Mouse (Mus musculus) gonadal fat pad, adult 2 months (tissue): ENCODE measurements around the gene Slc12a4. TPM values are rescaled to one million over a fixed set of nuclear protein-coding genes. Genes with fewer than 3 reads are reported as not detected.

ENCODE experiments used
- DNase-seq: peaks from one replicate; pipeline ENCODE4 v3.0.0-alpha.2; 2012; ENCODE audit warnings: low read depth
- polyA plus RNA-seq: library from polyadenylated mRNA; depleted of rRNA; stranded (reverse); fragments of >200 nt; gene quantifications from 2 replicates; pipeline ENCODE4 v1.2.3, GENCODE M21; 2012

The Slc12a4 gene
- polyA plus RNA-seq, 1 experiment: 56.3 TPM

DNA sequence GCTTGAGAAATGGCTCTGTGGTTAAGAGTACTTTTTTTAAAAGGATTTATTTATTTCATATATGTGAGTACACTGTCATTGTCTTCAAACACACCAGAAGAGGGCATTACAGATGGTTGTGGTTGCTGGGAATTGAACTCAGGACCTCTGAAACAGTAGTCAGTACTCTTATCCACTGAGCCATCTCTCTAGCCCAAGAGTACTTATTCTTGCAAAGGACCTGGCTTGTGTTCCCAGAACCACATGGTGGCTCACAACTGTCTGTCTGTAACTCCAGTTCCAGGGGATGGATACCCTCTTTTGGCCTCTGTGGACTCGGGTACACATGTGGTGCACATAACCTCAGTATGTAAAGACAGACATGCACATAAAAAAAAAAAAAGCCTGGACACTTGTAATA is 3.5 kb upstream of the Slc12a4 start:
- DNase-seq: no peak

DNA sequence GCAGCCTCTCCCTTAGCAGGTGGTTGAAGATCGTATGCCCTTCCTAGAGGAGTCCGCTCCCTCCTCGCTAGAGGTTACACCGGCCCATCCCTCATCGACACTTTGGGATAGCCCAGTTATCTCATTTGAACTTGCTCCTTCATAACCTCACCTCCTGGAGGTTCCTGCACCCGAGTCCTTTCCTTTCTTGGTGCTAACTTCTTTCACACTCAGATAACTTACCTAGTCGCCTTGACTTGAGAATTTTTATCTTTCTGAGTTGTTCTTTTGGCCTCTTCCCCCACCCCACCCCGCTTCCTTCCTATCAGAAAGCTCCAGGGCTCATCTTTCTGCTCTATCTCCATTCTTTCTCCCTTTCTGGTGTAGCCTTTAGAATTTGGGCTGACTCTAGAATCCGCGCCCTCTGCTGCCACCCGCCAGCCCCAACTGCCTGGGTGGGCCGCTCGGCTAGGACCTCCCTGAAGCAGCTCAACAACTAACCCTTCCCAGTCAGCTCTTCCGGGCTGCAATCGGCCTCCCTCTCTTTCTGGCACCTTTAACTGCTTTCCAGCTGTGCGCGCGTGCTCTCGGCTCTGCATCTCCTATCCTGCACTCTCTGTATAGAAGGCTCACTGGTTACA is 905 bp upstream of the Slc12a4 start:
- DNase-seq: no peak

DNA sequence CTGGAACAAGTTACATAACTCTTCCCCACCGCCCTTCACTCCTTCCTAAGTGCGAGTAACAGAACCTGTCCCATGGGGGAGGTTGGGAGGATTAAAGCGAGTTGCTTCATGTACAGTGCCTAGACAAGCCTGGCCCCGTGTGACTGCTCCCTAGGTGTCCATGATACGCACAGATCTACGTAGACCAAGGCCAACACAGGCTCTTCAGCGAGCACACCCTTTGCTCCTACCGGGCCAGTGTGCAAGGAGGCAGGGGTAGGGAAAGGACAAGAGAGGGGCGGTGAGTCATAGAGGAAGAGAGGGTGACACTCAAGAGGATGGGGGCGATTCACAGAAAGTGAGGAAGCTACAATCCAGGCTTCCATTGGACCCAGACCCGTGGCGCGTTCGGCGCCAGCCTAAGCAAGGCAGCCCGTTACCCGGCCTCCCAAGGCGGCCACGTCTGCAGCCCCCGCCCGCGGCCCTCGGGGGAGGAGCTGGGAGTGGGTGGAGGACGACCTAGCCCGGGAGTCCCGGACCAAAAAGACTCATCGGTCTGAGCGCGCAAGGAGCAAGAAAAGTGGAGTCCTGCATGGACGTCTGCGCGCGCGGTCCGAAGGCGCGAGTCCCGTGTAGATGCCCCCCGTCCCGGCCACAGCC is 512 bp downstream of the Slc12a4 start:
- DNase-seq: no peak

DNA sequence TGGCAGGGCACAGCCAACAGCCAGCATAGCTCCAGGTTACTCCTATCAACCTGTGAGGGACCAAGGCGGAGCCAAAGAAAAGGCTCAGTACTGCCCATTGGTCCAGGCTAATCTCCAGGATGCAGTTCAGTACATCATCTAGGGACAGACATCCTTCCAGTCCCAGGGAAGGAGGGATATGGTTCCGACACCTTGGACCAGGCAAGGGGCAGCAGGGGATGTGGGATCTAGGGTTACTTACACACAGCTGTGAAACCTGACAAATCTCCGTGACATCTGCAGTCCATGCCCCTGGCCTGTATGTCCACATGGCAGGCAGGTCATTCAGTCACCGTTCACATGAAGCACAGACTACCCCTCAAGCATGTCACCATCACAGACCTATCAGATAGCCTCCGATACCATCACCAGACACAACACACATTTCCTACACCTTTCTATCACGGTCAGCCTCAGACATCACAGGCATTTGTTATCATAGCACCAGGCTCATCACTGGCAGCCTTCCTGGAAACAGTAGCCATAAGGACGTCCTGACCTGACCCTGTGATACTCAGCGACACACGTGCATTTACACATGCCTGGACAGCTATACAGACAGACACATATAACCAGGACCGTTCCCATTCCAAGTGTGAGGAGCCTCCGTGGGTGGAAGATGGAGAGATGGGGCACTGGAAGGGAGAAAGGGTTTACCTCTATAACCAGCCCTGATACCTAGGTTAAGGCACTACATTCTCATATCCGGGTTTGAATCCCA is 1.2 kb downstream of the Slc12a4 start:
- no peak for DNase-seq

DNA sequence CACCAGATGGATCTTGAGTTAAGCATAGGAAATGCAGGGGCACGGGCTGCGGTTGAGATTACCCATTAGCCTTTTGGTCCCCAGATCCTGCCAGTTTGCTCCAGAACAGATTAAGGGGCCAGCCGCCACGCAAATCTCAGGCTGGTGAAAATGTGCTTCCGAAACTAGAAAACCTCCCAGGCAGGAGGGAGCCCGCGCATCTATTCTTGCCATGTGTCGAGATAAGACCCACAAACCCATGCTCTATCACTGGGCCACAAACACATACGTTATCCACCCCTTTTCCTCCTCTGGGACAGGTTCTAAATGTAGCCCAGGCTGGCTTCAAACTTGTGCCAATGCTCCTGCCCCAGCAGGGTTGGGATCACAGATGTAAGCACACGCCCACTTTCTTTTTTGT is 4.4 kb downstream of the Slc12a4 start:
- no peak for DNase-seq

DNA sequence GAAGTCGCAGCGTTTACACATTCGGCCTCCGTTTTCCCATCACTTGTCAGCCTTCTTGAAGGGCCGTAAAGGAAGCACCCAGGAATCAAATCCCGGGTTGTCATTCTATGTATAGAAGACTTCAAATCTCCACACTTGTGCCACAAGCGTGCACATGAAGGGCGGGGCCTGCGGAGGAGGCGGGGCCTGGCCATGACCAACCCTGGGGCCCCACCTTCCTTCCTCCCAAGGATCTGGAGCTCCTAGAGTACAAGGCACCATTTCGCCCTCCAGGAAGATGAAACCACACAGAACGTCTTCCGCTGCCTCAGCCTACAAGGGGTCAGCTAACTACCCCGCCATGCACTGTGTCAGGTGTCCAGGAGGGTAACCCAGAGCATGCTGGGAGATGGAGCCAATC is 4.8 kb downstream of the Slc12a4 start:
- no peak for DNase-seq

DNA sequence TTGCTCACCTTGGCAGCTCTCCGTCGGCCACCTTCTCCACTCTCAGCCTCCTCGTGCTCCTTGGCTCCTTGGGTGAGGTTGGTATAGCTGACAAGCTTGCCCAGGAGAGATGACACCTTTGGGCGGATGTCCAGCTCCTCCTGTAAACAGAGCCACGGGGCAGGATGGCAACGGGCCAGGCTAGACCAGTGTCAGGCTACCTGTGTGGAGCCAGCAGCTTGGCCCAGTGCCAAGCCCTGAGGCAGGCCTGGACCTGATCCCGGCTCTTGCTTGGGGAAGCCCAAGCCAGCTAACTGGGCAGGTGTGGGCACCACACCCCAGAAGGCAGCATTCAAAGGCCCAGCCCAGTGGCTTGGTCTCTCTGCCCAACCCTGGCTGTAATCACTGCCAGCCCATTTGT is 6.5 kb downstream of the Slc12a4 start:
- peak; percentile 79 for DNase-seq

DNA sequence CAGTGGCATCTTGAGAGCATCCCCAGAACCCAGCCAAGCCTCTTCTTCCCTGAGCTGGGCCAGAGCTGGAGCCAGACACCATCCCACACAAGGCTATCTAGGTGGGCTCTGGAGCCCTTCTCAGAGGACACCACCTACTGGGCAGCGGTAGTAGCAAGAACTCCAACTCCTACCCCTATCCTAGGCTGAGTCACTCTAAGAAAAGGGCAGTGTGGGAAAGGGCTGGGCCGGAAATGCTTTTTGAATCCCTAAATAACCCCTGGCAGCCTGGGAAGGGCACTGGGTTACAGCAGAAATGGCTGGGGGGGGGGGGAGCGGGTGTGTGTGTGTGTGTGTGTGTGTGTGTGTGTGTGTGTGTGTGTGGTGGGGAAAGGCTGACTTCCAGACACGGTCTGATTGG is 8.1 kb downstream of the Slc12a4 start:
- DNase-seq: no peak

DNA sequence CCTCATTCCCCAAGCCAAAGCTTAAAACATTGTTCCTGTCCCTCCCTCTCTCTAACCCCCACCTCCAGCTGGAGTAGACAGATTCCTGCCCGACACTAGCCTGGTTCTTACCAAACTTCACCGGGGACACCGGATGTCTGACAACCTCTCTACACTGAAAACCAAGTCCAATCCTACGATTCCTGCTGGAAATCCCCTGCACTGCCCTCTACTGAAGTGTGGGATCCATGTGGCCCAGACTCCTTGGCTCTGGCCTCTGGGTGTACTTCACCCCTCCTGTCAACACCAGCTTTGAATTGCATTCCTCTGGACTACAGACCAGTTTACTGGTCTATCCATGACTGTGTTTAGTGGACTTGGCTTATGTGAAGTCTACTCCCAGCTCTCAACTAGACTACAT is 9.3 kb downstream of the Slc12a4 start:
- DNase-seq: no peak

DNA sequence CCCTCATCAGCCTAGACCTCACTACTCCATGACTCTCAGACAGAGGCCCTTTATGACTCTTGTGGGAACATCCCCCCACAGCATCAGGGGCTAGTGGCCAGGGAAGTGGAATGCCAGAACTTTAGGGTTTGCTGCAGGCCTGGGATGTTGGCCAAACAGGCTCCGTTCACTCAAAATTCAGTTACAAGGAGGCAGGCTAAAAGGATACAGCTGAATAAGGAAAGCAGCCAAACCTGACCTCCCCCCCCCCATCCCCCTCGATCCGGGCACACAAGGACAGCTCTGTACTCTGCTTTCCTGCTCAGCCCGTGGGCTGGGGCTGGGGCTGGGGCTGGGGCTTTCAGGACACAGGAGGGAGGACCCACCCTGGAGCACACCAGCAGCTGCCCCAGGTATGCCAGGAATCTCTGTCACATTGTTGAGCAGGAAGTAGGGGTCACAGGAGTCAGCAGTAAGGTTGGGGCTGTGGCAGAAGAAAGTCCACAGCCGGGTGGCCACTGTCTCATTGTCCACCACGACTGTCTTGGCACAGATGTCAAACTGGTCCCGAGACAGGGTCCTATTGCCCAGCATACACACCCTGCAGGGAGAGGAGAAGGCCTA is 14.7 kb downstream of the Slc12a4 start:
- no peak for DNase-seq

DNA sequence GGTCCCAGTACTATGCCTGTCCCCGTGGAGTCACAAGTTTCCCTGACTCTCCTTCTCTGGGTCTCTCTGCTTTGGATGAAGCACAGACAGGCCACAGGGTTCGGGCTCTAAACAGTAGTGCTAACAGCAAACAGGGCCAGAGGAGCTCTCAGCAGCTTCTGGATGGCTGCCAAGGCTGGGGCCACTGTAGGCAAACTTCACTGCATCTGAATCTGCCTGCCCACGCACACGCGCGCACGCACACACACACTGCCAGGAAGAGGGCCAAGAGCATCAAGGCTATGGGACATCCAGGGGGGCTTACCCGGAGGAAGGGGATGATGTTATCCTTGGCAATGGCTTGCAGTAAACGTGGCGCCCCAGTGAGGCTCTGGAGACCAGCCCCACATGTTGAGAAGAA is 16.5 kb downstream of the Slc12a4 start:
- DNase-seq: no peak

DNA sequence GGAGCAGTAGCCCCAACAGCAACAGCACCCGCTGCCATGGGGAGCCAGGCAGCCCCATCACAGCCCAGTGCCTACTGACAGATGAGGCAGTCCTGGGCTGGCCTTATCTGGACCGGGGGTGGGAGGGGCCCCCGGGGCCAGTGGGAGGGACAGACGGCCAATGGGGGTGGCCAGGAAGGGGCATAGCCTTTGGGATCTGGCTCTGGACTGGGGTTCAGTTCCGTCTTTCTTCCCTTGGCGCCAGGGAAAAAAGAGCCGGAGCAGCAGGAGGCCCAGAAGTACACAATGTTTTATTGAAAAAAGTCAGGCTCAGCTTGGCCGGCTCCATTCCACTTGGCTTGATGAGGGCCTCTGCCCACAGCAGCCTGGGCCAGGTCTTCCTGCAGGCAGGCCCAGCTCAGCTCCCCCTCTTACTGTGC is 22.6 kb downstream of the Slc12a4 start, which contains the start of gene Lcat:
Lcat (minus strand) TSS at position 62 of the 419 bp plus-strand sequence.
- DNase-seq: no peak

DNA sequence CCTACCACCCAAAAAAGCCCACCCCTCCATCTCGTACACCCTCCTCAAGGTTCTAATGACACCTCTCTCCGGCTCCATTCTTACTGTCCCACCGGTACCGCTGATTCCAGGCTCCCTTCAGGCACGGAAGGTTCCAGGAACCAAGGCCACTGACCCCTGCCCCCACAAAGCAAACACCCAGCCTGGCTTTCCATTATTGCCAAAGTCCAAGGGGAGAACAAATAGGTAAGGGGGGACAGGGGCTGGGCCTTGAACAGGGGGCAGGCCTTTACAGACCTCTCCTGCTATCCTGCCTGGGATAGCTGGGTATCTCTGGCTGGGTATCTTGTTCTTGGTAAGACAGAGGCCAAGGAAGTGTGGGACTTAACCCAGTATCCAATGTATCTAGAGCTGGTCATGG is 23.4 kb downstream of the Slc12a4 start:
- DNase-seq: no peak

DNA sequence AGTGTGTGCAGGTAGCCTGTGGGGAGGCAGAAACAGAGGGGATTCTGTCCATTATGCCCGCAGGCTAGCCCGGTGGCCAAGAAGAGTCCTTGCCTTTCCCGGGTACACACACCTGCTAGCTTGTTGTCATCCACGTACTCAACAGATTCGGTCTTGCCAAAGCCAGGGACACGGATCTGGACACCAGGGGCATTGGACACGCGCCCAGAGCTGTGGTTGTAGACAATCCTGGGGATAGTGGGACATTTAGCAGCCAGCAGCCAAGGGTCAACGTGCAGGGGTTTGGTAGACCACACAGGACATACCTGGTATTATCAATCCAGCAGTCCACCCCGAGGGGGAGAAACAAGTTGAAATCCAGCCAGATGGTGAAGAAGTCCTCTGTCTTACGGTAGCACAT is 23.9 kb downstream of the Slc12a4 start:
- DNase-seq: no peak

DNA sequence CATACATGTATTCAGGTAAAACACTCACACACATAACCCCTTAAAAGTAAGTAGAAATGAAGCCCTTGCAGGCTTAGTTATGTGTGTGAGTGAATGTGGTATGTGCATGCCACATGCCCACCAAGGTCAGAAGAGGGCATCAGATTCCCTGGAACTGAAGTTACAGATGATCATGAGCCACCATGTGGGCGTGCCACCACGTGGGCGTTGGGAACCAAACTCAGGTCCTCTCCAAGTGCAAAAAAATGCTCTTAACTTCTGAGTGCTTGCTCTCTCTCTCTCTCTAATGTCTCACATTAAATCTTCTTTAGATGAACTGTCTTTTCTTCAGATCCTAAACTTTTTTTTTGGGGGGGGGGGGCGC is 27.6 kb downstream of the Slc12a4 start, which contains the start of gene Psmb10:
Psmb10 (minus strand) TSS at position 139 of the 364 bp plus-strand sequence.
- no peak for DNase-seq

DNA sequence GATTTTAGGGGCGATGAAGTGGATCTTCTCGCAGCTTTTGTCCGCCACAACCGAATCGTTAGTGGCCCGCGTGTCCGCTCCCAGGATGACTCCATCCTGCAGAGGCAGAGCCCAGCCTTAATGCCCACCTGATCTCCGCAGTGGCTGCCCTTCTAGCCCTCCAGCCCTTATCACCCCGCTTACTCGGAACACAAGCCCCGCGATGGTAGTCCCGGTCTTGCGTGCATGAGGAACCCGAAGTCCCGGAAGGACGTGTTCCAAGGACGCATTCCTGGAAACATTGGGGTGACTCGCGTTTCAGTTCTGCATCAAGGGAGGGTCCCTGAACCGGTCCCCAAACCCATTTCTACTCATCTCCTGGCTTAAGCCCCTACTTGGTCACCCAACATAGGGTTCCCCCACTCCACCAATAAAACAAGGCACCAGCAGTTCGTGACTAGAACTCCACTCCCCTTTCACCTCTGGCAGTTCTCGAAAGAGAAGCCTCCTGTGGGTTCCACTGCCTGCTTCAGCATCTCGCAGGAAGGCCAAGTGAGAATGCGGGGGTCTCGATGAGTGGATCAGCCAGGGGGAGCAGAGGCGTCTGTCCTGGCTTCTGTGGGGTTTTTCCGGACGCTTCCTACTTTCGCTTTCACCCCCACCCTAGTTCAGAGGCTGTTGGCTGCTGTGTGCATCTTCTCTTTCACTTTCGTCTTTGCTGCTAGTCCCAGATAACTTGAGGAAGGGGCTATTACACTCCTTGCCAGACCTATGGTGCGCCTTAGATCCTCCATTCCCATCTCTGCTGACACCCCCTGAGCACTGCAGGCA is 28.2 kb downstream of the Slc12a4 start:
- DNase-seq: no peak

DNA sequence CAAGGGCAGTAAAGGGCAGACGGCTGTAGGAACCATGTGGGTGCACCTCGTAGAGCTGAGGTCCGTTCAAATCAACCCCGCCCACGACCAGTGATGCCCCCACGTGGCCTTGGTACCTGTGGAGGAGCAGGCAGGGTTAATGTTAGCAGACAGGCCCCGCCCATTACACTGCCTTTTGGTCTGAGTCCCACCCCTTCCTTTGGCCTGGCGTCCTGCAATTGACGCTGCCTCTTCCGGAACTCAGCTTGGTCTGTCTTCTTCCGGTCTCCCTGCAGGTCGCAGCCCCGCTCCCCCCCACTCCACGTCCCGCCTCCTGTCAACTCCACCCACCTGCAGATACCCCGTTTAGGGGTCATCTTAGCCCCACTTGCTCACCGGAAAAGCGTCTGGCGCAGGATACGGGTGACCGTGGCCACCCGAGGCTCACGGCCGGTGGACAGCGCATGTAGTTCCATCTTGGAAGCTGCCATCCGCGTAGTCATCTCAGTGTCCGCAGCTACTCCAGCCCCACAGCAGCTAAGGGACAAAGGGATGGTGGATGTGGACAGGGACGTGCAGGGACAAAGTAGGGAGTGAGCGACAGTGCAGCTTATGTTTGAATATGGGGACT is 28.9 kb downstream of the Slc12a4 start:
- no peak for DNase-seq

DNA sequence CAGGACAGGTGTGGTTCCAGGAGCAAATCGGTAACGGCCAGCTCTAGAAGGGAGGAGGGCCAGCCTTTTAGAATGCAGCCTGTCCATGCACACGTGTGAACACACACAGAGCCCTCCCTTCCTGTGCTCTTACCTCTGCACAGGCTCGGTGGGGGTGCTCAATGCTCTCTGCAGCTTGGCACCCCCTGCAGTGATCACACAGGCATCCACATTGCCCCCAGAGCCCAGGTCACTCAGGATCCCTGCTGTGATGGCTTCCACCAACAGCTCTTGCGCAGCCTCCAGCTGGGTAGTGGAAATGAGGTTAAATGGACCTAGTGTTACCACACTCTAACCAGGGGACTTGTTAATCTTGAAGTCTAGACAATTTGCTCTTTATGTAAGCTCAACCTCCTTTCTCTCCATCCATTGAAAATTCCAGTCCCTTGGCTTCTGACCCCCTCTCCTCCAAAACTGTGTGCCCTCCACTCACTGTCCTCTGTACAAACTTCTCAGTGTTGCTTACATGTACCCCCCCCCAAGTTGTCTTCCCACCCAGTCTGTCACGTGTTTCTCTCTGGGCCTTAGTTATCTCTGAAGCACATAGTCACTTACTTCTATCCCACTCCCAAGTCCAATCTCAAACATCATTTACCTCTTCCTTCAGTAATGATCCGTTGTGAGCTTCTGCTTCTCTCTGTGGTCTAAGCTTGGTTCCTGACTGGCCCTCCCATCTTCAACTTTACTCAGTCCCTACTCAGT is 29.9 kb downstream of the Slc12a4 start:
- DNase-seq: no peak

DNA sequence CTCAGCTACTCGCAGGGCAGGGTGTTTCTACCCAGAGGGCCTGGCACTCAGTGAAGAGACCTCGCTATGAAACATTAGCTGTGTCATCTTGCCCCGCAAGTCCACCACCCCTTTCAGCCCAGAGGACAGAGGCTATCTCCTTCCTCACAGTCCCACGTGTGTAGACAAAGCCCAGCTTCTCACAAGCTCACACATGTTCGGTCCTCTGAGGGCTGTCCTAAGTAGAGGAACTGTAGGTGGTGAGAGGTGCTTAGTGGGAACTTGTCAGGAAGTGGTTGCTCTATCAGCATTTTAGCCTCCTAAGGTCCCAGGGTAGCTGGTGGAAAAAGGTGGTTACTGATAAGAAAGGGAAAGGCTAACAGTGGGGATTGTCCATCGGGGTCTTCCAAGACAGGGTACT is 30.8 kb downstream of the Slc12a4 start:
- no peak for DNase-seq

DNA sequence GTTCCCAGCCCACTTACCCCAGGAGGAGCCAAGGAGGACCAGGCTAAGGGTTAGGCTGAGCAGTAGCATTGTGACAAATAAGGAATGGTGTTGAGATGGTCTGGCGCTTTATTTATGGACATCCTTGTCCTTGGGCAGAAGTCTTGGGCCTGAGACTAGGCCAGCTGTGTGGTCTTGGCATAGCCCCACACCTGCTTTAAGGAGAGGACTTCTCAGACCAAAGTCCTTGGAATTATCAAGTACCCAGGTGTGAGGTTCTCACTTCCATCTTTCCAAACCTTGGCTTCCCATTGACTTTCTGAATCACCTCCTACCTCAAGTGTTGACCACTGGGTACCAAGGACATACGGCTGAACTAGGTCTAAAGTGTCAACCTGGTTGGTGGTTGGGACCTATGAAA is 32.1 kb downstream of the Slc12a4 start, which contains the start of gene Ctrl:
Ctrl (minus strand) TSS at position 101 of the 400 bp plus-strand sequence.
- no peak for DNase-seq

DNA sequence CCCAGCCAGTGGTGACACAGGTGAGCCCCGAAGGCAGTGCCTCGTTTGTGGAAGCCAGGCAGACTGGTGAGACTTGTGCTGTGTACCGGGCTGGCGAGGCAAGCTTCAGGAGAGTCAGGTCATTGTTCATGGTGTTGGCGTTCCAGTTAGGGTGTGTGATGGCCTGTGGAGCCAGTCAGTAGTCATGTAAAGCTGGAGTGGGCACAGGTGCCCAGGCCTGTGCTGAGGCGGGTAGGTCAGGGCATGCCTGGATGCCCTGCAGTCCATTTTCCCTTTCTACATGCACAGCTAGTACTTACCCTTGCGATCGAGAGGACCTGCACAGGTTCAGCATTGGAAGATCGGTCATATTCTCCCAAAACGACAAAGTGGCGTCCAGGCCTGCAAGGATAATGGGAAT is 33.4 kb downstream of the Slc12a4 start:
- no peak for DNase-seq
